Mouse (Mus musculus): ENCODE measurements around the gene Matn3.

DNA sequence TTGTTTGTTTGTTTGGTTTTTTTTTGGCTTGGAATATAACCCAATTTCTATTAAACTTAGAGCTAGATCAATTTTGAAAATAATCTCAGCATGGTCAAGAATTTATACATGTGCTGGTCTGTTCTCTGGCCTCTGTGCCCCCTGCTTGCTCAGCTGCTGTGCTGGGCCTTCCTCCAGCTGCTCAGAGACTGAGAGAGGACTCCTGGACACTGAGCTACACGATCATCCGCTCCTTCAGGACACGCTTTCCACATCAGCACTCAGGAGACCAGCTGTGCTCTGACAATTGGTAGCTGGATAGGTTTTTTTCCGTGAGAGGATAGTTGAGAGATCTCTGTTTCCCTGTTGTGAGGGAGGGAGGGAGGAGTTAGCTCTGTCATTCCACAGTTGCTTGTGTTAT is 62.6 kb downstream of the Matn3 start:
- no peak for TF ChIP-seq CTCF (IDR thresholded peaks at IDR 0.05; ENCODE audit: low read depth)
- TF ChIP-seq EP300 (IDR thresholded peaks at IDR 0.05; ENCODE audit: low read depth) = no peak
